Mouse (Mus musculus): ENCODE measurements around the gene Cand2. TPM values are rescaled to one million over a fixed set of nuclear protein-coding genes. Genes with fewer than 3 reads are reported as not detected.

Gene Cand2
- total RNA-seq, 2 experiments from 2014 or later, result 5.6 to 6.1 TPM

- DNase-seq (ENCODE audit: low spot score in 2 of 2), result peak in 1 of 2 experiments; percentile 36
Observed at GRCm38 (mm10) chr6:115823850-115824464, 49.6 kb downstream of the Cand2 start.

DNA sequence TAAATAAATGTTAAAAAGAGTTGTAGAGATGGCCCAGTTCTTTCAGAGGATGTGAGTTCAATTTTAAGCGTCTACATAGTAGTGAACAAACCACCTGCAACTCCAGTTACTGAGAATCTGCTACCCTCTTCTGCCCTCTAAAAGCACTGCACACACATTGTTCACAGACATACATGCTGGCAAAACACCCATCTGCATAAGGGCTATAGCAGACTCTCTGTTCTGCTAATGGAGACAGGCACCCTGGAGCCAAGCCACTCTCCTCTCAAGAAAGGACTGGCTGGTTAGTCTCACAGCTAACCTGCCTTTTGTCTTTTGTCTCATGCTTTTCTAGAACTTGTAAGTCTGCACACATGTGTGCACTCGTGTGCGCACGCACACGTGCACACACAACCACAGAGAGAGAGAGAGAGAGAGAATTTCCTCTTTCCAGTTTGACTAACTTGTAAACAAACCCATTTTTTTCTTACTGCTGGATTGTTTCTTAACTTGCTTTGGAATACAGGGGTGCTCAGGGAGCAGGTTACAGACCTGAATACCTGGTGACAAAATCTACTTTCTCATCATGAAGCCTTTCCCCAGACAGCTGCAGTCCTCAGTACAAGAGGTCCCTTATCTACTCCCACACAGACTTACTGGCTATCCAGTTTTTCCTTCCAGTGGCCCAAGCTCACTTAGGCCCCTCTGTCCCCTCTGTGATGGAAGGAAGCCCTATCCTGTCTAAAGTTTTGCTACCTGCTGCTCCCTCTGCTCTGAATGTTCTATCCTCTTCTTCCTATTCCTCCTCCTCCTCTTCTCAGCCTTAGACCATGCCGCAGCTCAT is 56.7 kb downstream of the Cand2 start:
- DNase-seq (ENCODE audit: low spot score in 2 of 2), result no peak

DNA sequence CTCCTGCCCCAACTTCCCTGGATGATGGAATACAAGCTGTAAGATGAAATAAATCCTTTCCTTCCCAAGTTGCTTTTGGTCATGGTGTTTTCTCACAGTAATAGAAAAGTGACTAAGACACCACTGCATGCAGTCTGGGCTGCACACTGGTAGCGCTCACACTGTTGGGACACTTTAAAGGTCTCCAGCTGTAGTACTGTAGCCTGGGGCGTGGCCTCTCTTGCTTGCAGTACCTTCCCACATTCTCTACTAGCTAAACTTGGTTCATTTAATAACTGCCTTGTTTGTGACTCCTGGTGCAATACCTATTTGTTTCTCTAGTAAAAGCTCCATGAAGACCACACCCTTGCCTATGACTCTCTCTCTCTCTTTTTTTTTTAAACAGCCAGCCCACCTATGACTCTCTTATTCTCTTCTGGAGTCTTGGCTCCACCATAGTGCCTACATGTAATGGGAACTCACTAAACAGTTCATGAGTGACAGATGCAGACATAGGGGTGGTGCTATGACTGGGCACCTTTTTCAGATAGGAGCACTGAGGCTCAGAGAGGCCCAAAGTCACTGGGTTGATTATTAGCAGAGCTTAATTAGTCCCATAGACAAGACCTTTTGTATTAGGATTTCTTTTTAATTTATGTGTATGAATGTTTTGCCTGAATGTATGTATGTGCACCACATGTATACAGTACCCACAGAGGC is 58.0 kb downstream of the Cand2 start:
- DNase-seq (ENCODE audit: low spot score in 2 of 2), result no peak

GRCm38 (mm10) chr6:115833861-115834260 is 59.5 kb downstream of the Cand2 start:
- DNase-seq (ENCODE audit: low spot score in 2 of 2), result no peak

- peak; percentile 54 to 59 for DNase-seq (ENCODE audit: low spot score in 2 of 2)
Observed at GRCm38 (mm10) chr6:115838161-115838597, 63.8 kb downstream of the Cand2 start, which contains the start of gene Efcab12. Gene Efcab12 (minus strand): TSS chr6:115838412.

DNA sequence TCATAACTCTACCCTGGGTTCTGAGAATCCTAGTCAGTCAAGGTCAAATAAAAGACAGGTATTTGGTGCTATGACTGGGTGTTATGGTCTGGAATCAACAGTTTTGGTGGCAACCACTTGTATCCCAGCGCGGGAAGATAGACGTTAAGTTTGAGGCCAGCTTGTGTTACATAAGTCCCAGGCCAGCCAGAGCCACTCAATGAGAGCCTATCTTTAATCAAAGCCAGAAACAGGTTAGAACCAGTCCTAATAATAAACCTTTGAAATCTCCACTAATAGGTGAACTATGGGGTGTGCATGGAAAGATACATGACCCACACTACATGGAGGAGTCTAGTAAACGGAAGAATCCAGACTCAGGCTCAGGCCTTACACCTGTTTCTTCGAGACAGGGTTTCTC is 64.4 kb downstream of the Cand2 start:
- no peak for DNase-seq (ENCODE audit: low spot score in 2 of 2)

DNA sequence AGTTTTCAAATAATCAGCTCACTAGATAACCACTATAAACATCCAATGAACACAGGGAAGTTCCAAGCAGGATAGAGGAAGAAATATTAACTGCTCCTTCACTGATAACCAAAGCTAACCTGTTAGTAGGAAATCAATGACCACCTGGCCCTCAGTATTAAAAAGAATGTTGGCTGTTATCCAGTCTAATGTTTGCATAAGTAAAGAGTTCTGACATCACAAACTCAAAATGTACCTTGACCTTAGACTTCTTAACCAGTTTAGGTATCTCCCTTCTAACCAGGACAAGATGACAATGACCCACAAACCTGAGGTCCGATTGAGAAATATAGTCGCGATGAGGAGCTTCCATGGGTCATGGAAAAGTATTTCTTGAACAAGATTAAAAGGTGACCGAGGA is 70.7 kb downstream of the Cand2 start:
- DNase-seq (ENCODE audit: low spot score in 2 of 2), result no peak

DNA sequence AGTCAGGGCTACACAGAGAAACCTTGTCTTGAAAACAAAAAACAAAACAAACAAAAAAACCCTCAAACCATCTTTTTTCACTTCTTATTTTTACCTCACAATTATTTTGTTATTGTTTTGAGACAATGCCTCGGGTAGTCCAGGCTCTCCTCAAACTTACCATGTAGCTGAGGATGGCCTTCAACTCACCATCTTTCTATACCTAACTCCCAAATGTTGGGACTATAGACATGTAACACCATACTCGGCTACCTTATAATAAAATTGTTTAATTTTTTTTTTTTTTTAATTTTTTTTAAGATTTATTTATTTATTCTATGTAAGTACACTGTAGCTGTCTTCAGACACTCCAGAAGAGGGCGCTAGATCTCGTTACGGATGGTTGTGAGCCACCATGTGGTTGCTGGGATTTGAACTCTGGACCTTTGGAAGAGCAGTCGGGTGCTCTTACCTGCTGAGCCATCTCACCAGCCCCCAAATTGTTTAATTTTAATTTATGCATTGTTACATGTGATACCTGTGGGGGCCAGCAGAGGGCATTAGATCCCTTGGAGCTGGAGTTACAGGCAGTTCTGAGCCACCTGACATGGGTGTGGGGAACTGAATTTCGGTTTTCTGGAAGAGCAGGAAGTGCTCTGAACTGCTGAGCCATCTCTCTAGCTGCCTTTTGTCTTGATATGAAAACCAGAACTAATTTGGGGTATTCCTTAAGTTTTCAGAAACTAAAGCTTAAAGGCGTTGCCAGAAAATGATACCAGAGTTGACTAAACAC is 72.5 kb downstream of the Cand2 start:
- peak; percentile 64 to 68 for DNase-seq (ENCODE audit: low spot score in 2 of 2)

DNA sequence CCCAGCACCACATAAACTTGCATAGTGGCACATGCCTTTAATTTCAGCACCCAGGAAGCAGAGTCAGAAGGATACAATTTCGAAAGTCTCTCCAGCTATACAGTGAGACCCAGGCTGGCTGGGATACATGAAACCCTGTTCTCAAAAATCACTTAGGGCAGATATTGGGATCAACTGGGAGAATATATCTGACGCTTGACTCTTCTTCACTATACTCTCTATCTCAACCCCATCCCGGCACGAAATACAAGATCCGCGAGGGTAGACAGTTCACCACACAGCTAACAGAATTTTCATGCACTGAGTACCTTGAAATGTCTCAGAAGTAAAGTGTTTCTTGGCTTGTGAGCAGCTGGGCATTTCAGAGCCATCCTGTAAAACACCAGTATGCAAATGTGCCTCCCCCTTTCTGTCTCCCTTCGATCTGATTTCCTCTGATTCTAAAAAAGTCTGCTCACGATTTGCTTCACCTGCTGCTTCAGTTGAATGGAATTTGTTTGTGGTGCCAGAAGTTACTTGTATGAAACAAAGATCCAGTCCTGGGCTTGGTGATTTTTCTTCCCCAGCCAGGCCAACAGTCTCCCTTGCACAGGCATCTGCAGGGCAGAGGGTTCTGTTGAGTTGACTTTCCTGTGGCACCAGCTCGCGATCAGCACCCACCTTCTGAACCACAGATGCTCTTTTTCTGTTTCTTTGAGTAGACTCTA is 74.4 kb downstream of the Cand2 start:
- no peak for DNase-seq (ENCODE audit: low spot score in 2 of 2)

- DNase-seq (ENCODE audit: low spot score in 2 of 2), result no peak
Observed at GRCm38 (mm10) chr6:115852446-115853090, 78.2 kb downstream of the Cand2 start.

GRCm38 (mm10) chr6:115853091-115853813 is 78.9 kb downstream of the Cand2 start, which contains the start of the genes Mbd4 and Ift122:
Gene Mbd4 (minus strand): TSS chr6:115853371.
Gene Ift122 (plus strand): TSS chr6:115853470.
- DNase-seq (ENCODE audit: low spot score in 2 of 2), result peak; percentile 97 to 98

GRCm38 (mm10) chr6:115853985-115854384 is 79.6 kb downstream of the Cand2 start:
- no peak for DNase-seq (ENCODE audit: low spot score in 2 of 2)

DNA sequence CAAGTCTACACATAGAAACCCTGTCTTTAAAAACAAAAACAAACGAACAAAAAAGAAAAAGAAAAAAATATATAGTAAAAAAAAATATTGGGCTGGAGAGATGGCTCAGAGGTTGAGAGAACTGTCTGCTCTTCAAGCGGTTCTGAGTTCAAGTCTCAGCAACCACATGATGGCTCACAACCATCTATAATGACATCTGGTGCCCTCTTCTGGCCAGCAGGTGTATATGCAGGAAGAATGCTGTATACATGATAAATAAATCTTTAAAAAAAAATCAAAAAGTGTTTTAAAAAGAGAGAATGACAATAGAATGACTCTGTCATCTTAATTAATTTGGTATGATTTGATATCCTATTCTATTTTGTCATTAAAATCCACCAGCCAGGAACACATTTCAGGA is 80.1 kb downstream of the Cand2 start:
- no peak for DNase-seq (ENCODE audit: low spot score in 2 of 2)

Small RNAs within 50 kb of the gene (microRNA-seq; reads per million reads assigned to microRNA genes)
- gene Mir7660, result 0 to 0.59 reads per million in 2 experiments

Other genes starting within 250 kb of the Cand2 start
- gene Tsen2, start 229.9 kb upstream of the Cand2 start, total RNA-seq (2021), result 10 to 100 TPM; 25.6 to 33.7 TPM
- not detected for gene Mkrn2os, start 182.0 kb upstream of the Cand2 start, total RNA-seq (2021)
- gene Mkrn2, start 172.6 kb upstream of the Cand2 start, total RNA-seq (2021), result 10 to 100 TPM; 32.2 to 44.4 TPM
- gene Raf1, start 97.9 kb upstream of the Cand2 start, total RNA-seq (2021), result 100 to 1,000 TPM; 114 to 123 TPM
- gene Tmem40, start 12.1 kb upstream of the Cand2 start, total RNA-seq (2021), result under 1 TPM; 0.38 to 0.87 TPM
- gene Rpl32, start 34.2 kb downstream of the Cand2 start, total RNA-seq (2021), result 100 to 1,000 TPM; 566 to 632 TPM
- gene Efcab12, start 63.9 kb downstream of the Cand2 start, total RNA-seq (2021), result 1 to 10 TPM; 2.9 to 3.5 TPM
- gene Mbd4, start 78.8 kb downstream of the Cand2 start, total RNA-seq (2021), result 1 to 10 TPM; 5.0 to 6.2 TPM
- gene Ift122, start 78.9 kb downstream of the Cand2 start, total RNA-seq (2021), result 10 to 100 TPM; 24.0 to 25.9 TPM
- under 1 TPM; 0.27 TPM for gene Rho, start 157.2 kb downstream of the Cand2 start, total RNA-seq (2021)
- gene H1foo, start 170.4 kb downstream of the Cand2 start, total RNA-seq (2021), result not detected
- gene Plxnd1, start 220.5 kb downstream of the Cand2 start, total RNA-seq (2021), result 10 to 100 TPM; 73.2 to 73.5 TPM

Data from layer of hippocampus, postnatal 10 days (tissue).